Mouse (Mus musculus) bone marrow, adult 2 months (tissue): ENCODE data around the gene Lrrc43. TPM values are rescaled to one million over a fixed set of nuclear protein-coding genes. Genes with fewer than 3 reads are reported as not detected.

Experiments
- H3K27ac ChIP-seq: fragments of 200-500 bp; 2 replicates; pipeline ENCODE4 v1.5.1; 2012; ENCODE audit warnings: low read depth, mild to moderate bottlenecking, control low read depth, inconsistent platforms, low read length; ENCODE audit not compliant: control insufficient read depth, poor library complexity, insufficient read depth
- H3K4me1 ChIP-seq: fragments of 200-500 bp; 2 replicates; pipeline ENCODE4 v1.6.1; 2011; ENCODE audit warnings: low read length; ENCODE audit not compliant: control insufficient read depth, insufficient read depth
- H3K4me3 ChIP-seq: fragments of 200-500 bp; replicated peaks from 2 replicates; pipeline ENCODE3; 2011; ENCODE audit warnings: mild to moderate bottlenecking, low read depth, low read length, control low read depth; ENCODE audit not compliant: control insufficient read depth
- CTCF ChIP-seq: fragments of 200-500 bp; IDR thresholded peaks from 2 replicates; pipeline ENCODE4 v1.5.1; 2011; ENCODE audit warnings: low read length, control low read depth; ENCODE audit not compliant: control insufficient read depth, insufficient read depth
- POLR2A ChIP-seq: fragments of 200-500 bp; IDR thresholded peaks from 2 replicates; pipeline ENCODE4 v1.6.1; 2011; ENCODE audit warnings: low read depth, mild to moderate bottlenecking, control low read depth, low read length, borderline replicate concordance; ENCODE audit not compliant: control insufficient read depth
- WGBS: fragments of 180-500 bp; shearing (Covaris S2); methylation state at CpG from one replicate; pipeline ENCODE4 v1.1.7; 2018; 5-methylcytosine and 5-hydroxymethylcytosine counted together
- polyA plus RNA-seq: library from polyadenylated mRNA; stranded (reverse); fragments of >200 nt; gene quantifications from 2 replicates; pipeline ENCODE4 v1.2.4, GENCODE M21; 2011; ENCODE audit warnings: low replicate concordance; ENCODE audit not compliant: missing spikeins, insufficient read depth, insufficient read length

Lrrc43 gene
- polyA plus RNA-seq, 1 experiment, result not detected

- no peak within 1 kb of the TSS; the same call in 1 of the 2 replicates for H3K27ac ChIP-seq
- 81% methylated on average over 7 of the region's 7 CpGs for WGBS
- peak within 1 kb of the TSS; percentile 95 for H3K4me3 ChIP-seq
- TF ChIP-seq CTCF, result no peak
- TF ChIP-seq POLR2A, result no peak
- peaks cover 2% of the 10 kb centered on the region for H3K4me1 ChIP-seq
Observed at GRCm38 (mm10) chr5:123525281-123525680, 36.2 kb downstream of the Lrrc43 start, which contains the start of gene Gm49027. Gene Gm49027, minus strand, starts transcription at chr5:123525488.

- 89% methylated on average over 9 of the region's 9 CpGs for WGBS
Observed at GRCm38 (mm10) chr5:123525916-123526495, 36.9 kb downstream of the Lrrc43 start.

GRCm38 (mm10) chr5:123528641-123529040 lies 39.5 kb downstream of the Lrrc43 start:
- H3K4me3 ChIP-seq, result no peak overlapping the region
- no peak overlapping the region for H3K27ac ChIP-seq
- no peak for TF ChIP-seq POLR2A
- no peak for TF ChIP-seq CTCF
- peaks cover 2% of the 10 kb centered on the region for H3K4me1 ChIP-seq
- WGBS, result 83% methylated on average over 7 of the region's 7 CpGs

More at GRCm38 (mm10) chr5:123525916-123526495, 36.9 kb downstream of the Lrrc43 start:
- Histone ChIP-seq H3K27ac (no peak overlapping the region), H3K4me3 (no peak overlapping the region), H3K4me1 (peaks cover 2% of the 10 kb centered on the region)
- TF ChIP-seq CTCF (no peak), POLR2A (no peak)

GRCm38 (mm10) chr5:123530056-123530455 lies 41.0 kb downstream of the Lrrc43 start:
- WGBS, result 90% methylated on average over 8 of the region's 8 CpGs
- Histone ChIP-seq H3K4me1 (no peaks in the 10 kb centered on the region), H3K27ac (no peak overlapping the region), H3K4me3 (no peak overlapping the region)
- TF ChIP-seq CTCF, result no peak
- TF ChIP-seq POLR2A, result no peak

- no peak overlapping the region for H3K27ac ChIP-seq
- 94% methylated on average over 10 of the region's 10 CpGs for WGBS
- TF ChIP-seq POLR2A (no peak), CTCF (no peak)
- H3K4me3 ChIP-seq, result no peak overlapping the region
- H3K4me1 ChIP-seq, result no peaks in the 10 kb centered on the region
Observed at GRCm38 (mm10) chr5:123533801-123534200, 44.7 kb downstream of the Lrrc43 start.

- WGBS, result 71% methylated on average over 7 of the region's 7 CpGs
- H3K4me3 ChIP-seq, result no peak overlapping the region
Observed at GRCm38 (mm10) chr5:123555693-123556092, 66.6 kb downstream of the Lrrc43 start.

GRCm38 (mm10) chr5:123556451-123556850 lies 67.3 kb downstream of the Lrrc43 start:
- TF ChIP-seq POLR2A, result no peak
- no peak overlapping the region for H3K27ac ChIP-seq
- no peaks in the 10 kb centered on the region for H3K4me1 ChIP-seq
- H3K4me3 ChIP-seq, result no peak overlapping the region
- WGBS, result 63% methylated on average over 2 of the region's 2 CpGs

More at GRCm38 (mm10) chr5:123555693-123556092, 66.6 kb downstream of the Lrrc43 start:
- H3K27ac ChIP-seq, result no peak overlapping the region
- TF ChIP-seq CTCF, result no peak
- no peak for TF ChIP-seq POLR2A
- H3K4me1 ChIP-seq, result no peaks in the 10 kb centered on the region

Other genes starting within 250 kb of the Lrrc43 start
- gene Wdr66, start 237.2 kb upstream of the Lrrc43 start, polyA plus RNA-seq, result 0.77 and 1.2 TPM in 2 replicates
- 17.5 and 30.6 TPM in 2 replicates for gene Bcl7a, start 145.5 kb upstream of the Lrrc43 start, polyA plus RNA-seq
- gene Mlxip, start 94.5 kb upstream of the Lrrc43 start, polyA plus RNA-seq, result 23.6 and 51.4 TPM in 2 replicates
- gene Il31, start 184 bp downstream of the Lrrc43 start, polyA plus RNA-seq, result 1.8 TPM in 1 of 2 replicates, not detected in the other
- not detected in 2 replicates for gene B3gnt4, start 21.2 kb downstream of the Lrrc43 start, polyA plus RNA-seq
- 26.6 and 36.7 TPM in 2 replicates for gene Diablo, start 34.9 kb downstream of the Lrrc43 start, polyA plus RNA-seq
- gene Gm49027, start 36.2 kb downstream of the Lrrc43 start, polyA plus RNA-seq, result 1.3 TPM in 1 of 2 replicates, not detected in the other
- 12.4 and 29.0 TPM in 2 replicates for gene Vps33a, start 83.7 kb downstream of the Lrrc43 start, polyA plus RNA-seq
- gene Clip1, start 195.3 kb downstream of the Lrrc43 start, polyA plus RNA-seq, result 11.7 and 29.8 TPM in 2 replicates
- 49.3 and 59.7 TPM in 2 replicates for gene Zcchc8, start 231.8 kb downstream of the Lrrc43 start, polyA plus RNA-seq